Mouse (Mus musculus) lung, postnatal 0 days (tissue): ENCODE results near the gene Ngly1.

Experiments
- CTCF ChIP-seq: IDR thresholded peaks from 2 replicates; pipeline ENCODE4 v1.5.1; 2016; ENCODE audit warnings: antibody characterized with exemption, mild to moderate bottlenecking
- EP300 ChIP-seq: IDR thresholded peaks from 2 replicates; pipeline ENCODE4 v1.6.1; 2016; ENCODE audit warnings: antibody characterized with exemption, mild to moderate bottlenecking, control low read depth

DNA sequence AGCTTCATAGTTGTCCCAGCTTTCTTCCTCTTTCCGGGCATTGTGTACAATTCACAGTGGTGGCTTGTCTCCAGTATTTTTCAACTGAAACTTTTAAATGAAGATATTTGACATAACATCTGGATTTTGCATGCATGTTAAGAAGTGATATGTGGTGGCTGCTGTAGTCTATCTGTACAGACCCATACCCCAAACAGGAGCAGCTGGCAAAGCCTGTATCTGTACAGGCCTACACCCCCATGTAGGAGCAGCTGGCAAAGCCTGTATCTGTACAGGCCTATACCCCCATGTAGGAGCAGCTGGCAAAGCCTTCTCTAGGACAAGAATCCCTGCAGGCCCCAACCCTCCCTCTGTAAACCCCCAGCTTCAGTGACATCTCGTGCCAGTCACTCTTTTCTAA, 65.8 kb downstream of the Ngly1 start:
- no peak for TF ChIP-seq CTCF
- TF ChIP-seq EP300: no peak
